Mouse (Mus musculus): ENCODE measurements around the gene Gm5565.
"Not testable (repeated sequence)": the region's sequence is repeated elsewhere in the genome, so short reads cannot be mapped to it uniquely, and the experiment has no call there.

The Gm5565 gene

DNA sequence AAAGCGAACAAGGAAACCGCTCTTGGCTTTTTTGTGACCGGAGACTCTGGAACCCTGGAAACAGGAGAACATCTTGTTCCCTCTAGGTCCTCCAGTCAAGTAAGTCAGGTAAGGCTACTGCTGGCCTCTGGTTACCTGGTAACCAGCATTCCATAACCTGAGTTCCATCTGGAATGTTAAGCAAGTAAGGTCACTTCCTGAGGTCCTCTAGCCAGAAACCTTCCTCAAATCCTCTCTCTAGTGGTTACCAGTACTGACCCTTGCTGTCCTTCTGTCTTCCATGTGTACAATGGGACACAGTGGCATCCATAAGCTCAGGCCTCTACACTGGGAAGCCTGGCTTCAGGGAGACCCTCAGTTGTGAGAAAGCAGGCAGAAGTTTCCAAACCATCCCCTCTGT, at the start of gene Gm5565:
Gm5565 (minus strand) TSS at position 101 of the 400 bp plus-strand sequence.
- DNase-seq (ENCODE audit: low spot score) = not testable (repeated sequence)

DNA sequence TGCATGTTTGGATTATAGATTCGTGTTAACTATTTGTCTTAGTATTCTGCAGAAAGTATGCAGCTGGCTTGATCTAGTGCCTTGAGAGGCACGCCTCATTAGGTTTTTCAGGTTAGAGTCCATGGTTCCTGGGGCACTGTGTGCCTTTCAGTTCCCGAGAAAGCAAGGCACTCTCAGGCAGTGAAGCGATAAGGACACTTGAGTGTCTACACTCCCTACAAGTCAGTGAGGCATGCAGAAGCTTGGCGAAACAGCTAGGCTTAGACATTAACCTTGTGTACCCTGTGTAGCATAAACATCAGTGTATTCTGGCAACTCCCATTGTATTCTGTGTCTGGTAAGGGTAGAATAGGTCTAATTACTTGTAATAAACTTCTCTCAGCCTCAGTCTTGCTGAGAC, 45.2 kb upstream of the Gm5565 start:
- DNase-seq (ENCODE audit: low spot score) = no peak

DNA sequence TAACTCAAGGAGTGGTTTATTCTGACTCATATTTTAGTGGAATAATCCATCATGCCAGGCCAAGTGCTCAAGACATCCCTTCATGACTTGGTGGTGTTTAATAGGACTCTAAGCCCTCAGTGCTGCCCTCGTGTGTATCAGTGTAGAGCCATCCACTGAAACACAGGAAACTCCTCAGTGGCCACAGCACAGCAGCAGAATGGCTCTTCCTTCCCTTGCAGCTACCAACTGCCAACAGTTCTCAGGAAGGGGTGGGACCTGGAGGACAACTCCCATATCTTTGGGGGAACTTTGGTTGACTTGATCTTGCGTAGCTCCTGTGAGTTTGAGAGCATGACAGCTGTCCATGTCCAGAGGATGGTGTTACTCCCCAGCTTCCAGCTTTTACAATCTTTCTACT, 43.6 kb upstream of the Gm5565 start:
- DNase-seq (ENCODE audit: low spot score) = no peak

DNA sequence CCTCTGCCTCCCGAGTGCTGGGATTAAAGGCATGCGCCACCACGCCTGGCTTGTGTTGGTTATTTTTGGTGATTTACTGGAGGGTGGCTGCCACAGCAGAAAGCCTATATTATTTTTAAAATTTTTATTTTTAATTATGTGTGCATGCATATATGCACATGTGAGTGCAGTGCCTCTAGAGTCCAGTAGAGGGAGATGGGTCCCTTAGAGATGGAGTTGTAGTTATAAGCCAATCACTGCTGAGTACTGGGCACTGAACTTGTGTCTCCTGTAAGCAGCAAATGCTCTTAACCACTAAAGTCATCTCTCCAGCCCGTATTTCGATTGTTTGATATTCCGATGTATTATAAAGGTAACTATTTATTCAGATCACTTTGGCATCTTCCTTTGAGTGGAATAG, 40.2 kb upstream of the Gm5565 start:
- no peak for DNase-seq (ENCODE audit: low spot score)

DNA sequence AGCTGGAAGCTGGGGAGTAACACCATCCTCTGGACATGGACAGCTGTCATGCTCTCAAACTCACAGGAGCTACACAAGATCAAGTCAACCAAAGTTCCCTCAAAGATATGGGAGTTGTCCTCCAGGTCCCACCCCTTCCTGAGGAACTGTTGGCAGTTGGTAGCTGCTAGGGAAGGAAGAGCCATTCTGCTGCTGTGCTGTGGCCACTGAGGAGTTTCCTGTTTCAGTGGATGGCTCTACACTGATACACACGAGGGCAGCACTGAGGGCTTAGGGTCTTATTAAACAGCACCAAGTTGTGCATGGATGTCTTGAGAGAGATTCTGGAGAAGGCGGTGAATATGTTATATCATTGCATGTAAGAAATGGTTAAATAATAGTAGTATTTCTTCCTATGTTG, 39.2 kb upstream of the Gm5565 start:
- DNase-seq (ENCODE audit: low spot score) = no peak

DNA sequence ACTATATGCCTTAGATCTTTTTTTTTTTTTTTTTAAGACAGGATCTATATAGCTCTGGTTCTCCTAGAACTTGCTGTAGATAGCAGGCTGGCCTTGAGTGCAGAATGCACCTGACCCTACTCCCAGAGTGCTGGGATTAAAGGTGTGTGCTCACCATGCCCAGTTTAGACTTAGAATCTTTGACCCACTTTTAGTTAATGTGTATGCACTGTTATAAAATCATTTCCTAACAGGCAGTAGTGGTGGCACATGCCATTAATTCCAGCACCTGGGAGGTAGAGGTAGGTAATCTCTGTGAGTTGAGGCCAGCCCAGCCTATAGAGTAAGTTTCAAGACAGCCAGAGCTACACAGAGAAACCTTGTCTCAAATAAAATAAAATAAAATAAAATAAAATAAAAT, 38.7 kb upstream of the Gm5565 start:
- DNase-seq (ENCODE audit: low spot score) = no peak

DNA sequence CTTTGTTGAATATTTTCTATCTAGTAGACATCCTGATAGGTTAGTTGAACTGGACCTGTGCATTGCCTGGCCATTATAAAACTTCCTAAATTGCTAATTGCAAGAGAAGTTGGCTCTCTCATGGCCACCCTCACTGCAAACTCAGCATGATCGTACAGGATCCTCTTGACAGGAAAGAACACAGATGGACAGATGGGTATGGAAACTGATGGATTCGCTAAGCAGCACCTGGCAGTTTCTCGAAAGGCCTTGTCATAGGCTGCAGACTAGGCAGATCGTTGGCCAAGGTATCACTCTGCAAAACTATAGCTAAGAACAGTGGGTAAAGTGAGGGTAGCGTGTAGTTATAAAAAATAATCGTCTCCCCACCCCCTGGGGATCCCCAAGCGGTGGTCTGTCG, 33.0 kb upstream of the Gm5565 start:
- no peak for DNase-seq (ENCODE audit: low spot score)

DNA sequence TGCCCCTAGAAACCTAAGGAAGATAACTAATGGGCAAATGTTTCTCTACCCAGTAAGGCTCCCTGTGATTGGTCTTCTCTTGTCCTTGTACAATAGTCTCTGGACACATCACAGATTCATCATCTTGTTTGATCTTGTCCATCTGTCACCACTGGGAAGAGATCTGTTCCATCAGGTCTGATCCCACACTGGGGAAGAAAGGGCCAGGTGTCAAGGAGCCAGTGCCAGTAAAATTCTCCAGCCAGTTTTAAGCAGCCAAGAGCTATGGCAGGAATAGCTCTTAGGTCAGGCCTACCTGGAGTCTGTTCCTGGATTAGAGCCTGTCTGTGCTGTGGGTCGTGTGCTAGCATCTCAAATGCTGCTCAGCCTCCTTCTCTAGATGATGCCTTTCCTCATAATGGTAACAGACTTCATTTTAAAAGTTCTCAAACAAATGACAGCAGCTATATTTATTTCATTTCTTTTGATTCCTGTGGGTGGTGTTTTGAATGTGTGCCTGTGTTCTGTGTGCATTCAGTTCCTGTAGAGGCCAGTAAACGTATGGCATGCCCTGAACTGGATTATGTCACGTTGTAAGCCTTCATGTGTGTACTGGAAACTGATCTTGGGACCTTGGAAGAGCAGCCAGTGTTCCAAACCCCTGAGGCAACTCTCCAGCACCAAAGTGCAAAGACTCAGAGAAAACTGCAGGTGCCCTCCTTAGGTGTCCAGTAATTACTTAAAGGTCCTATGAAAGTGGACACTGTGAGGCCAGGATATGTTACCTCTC, 30.3 kb upstream of the Gm5565 start:
- DNase-seq (ENCODE audit: low spot score) = no peak

DNA sequence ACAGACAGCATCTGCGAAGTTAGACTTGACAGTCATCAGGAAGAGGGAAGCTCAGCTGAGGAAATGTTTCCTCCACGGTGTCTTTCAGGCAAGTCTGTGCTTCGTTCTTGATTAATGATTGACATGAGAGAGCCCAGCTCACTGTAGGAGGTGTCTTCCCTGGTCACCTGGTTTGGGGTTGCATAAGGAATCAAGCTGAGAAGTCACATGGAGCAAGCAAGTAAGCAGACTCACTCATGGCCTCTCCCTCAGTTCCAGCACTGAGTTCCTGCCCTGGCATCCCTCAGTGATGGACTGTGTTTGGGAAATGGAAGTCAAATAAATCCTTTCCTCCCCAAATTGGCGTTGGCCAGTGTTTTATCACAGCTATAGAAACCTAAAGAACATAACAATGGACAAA, 29.8 kb upstream of the Gm5565 start:
- no peak for DNase-seq (ENCODE audit: low spot score)

DNA sequence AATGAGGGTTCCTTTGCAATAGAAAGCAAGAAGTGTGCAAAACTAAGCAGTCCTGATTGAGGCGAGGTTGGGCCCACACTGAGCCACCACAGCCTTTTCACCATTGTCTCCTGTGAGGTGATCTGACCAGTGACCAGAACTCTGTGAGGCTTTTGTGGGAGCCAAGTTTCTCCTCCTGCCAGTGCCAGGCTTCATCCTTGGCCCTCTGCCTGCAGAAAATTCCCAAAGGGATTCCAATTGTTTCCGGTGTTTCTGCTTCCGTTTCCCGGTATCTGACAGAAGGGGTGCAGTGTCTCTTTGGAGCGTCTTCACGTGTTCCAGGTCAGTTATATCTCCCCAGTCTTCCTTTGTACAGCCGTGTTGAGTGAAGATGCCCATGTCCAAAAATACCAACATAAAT, 28.4 kb upstream of the Gm5565 start:
- no peak for DNase-seq (ENCODE audit: low spot score)

DNA sequence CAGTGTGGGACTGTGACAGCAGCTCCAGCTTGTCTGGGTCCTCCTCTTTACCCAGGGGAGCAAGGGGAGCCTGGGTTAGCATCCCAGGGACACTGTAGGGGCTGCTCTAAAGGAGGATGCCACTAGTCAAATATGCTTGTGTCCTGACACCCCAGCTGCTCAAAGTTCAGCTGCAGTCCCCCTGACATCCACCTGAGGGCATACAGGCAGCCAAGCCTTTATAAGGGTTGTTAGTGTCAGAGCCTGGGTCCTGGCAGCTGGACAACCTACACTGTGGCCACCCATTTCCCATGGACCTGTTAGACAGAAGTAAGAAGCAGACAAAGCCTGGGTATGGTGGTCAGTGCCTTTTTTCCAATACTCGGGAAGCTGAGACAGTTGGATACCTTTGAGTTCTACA, 27.8 kb upstream of the Gm5565 start:
- DNase-seq (ENCODE audit: low spot score) = no peak

DNA sequence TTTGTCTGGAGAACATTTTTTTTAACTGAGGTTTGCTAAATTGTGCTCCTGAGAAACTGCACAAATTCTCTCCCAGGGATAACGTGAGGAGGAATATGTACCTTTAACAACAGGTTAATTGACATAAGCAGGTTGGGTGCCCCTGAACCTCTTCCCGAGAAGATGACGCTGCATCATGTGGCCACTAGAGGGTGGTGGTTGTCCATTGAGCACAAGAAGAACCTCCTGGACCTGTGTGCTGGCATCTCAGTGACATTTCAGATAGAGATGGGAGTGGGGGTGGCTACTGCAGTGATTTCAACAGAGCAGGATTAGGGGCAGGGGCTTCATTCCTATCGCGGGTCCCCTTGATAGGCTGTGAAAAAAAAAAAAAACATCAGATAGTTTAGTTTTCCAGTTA, 27.1 kb upstream of the Gm5565 start:
- DNase-seq (ENCODE audit: low spot score) = not testable (repeated sequence)

DNA sequence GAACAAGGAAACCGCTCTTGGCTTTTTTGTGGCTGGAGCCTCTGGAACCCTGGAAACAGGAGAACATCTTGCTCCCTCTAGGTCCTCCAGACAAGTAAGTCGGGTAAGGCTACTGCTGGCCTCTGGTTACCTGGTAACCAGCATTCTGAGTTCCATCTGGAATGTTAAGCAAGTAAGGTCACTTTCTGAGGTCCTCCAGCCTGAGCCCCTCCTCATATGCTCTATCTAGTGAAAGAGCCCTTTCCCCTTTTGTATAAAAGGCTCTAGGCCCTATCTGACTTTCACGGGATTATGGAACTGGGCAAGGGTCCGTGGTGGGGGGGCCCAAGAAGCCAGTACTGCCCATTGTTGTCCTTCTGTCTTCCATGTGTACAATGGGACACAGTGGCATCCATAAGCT, 24.9 kb upstream of the Gm5565 start, which contains the start of gene 1700001J03Rik:
1700001J03Rik (minus strand) TSS at position 101 of the 400 bp plus-strand sequence.
- DNase-seq (ENCODE audit: low spot score) = not testable (repeated sequence)

DNA sequence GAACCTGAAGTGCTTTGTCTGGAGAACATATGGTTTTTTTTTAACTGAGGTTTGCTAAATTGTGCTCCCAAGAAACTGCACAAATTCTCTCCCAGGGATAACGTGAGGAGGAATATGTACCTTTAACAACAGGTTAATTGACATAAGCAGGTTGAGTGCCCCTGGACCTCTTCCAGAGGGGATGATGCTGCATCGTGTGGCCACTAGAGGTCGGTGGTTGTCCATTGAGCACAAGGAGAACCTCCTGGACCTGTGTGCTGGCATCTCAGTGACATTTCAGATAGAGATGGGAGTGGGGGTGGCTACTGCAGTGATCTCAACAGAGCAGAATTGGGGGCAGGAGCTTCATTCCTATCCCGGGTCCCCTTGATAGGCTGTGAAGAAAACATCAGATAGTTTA, 12.4 kb upstream of the Gm5565 start:
- not testable (repeated sequence) for DNase-seq (ENCODE audit: low spot score)

DNA sequence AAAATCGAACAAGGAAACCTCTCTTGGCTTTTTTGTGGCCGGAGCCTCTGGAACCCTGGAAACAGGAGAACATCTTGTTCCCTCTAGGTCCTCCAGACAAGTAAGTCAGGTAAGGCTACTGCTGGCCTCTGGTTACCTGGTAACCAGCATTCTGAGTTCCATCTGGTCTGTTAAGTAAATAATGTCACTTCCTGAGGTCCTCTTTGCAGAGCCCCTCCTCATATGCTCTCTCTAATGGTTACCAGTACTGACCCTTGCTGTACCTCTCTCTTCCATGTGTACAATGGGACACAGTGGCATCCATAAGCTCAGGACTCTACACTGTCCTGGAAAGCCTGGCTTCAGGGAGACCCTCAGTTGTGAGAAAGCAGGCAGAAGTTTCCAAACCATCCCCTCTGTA, 10.3 kb upstream of the Gm5565 start, which contains the start of gene Gm6309:
Gm6309 (minus strand) TSS at position 101 of the 400 bp plus-strand sequence.
- not testable (repeated sequence) for DNase-seq (ENCODE audit: low spot score)

DNA sequence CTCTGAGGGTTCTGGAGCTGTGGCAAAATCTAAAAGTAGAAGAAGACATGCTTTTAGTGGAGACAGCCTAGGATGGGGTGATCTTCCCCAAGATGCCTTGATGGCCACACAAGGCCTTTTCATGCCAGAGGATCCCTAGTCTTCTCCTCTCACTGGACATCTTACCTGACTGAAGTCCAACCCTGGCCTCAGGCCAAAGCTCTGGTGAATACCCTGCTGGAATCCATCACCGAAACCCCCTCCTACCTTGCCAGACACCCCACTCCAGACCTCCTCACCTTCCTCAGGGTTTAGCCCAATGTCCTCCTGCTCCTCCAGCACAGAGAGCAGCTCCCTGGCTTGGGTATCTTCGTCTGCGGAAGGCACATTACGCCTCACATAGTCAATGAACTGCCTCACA, 2.0 kb downstream of the Gm5565 start:
- not testable (repeated sequence) for DNase-seq (ENCODE audit: low spot score)

DNA sequence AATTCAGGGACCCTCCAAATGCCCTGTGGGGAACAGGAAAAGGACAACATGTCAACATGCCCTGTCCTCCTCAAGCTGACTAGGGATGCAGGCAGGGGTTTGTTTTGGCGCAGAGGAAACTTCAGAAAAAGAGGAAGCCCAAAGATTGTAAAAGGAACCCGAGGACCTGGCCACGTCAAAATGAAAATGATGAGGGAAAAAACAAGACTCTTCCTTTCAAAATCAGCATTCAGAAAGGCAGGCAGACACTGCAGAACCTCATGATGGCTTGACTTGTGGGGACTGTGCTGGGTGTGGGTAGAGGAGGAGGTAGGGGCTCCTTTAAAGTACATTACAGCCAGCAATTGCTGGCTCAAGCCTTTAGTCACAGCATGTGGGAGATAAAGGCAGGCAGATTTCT, 9.9 kb downstream of the Gm5565 start:
- no peak for DNase-seq (ENCODE audit: low spot score)

DNA sequence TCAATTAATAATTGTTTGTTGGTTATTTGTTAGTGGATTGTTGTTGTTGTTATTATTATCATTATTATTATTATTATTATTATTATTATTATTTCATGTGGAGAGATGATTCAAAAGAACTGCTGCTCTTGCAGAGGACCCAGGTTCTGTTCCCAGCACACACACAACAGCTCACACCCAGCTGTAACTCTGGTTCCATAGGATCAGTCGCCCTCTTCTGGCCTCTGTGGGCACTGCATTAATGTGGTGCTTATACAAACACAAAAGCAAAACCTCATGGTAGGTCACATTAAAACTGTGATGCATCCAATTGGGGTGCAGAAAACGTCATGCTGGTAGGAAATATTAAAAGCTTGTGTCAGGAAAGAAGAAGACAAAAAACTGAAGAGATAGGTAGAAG, 12.4 kb downstream of the Gm5565 start:
- DNase-seq (ENCODE audit: low spot score) = no peak
